Mouse (Mus musculus) megakaryocyte, embryonic 14.5 days (primary cell): ENCODE results near the gene Rangrf.

Experiments used
- FLI1 ChIP-seq: IDR thresholded peaks from 2 replicates; pipeline ENCODE4 v1.6.1; 2012; ENCODE audit warnings: low read length, inconsistent platforms, mixed read lengths
- GATA1 ChIP-seq: IDR thresholded peaks from 3 replicates; pipeline ENCODE4 v1.6.1; 2012; ENCODE audit warnings: mixed read lengths, low read length, inconsistent platforms, borderline replicate concordance

DNA sequence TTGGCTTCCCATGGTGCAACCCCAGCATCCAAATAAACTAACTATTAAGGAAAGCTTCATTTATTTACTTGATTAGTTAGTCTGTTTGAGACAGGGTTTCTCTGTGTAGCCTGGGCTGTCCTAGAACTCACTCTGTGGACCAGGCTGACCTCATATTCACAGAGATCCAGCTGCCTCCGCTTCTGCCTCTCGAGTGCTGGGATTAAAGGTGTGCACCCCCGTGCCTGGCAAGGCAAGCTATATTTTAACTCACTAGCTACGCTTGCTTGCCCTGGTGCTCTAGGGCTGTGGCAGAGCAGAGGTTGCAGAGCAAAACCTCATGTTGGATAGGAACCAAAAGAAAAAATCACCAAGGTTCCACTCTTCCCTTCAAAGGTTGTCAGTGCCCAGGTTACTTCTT, 34.5 kb downstream of the Rangrf start:
- no peak for TF ChIP-seq GATA1
- TF ChIP-seq FLI1: no peak
